Mouse (Mus musculus) T-helper 2 cell (primary cell): ENCODE data around the gene Tlcd1.

ENCODE experiments used
- in situ Hi-C: fragments of 300-600 bp; cut with MboI, MseI; formaldehyde crosslinking; loops from one replicate; pipeline ENCODE4 v1.15.1; 2025; ENCODE audit warnings: high pct_unique_total_duplicates

Tlcd1 gene

DNA sequence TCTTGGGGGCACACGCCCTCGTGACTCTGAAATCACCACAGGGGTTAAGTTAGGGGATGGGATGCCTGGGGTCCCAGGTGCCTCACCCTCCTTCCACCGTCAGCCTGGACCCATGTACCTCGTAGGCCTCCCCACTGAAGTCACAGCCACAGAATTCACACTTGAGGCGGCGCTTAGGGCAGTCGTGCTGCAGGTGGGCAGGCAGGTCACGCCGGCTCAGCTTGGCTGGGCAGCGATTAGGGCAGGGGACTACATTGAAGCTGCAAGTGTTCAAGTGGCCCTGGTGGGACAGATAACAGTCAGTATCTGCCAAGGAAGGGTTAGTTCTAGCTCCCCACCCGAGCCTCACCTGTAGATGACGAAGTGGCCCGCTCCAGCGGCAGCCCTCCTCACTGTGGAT lies 15.3 kb upstream of the Tlcd1 start:
- in situ Hi-C loops: no loop called here

DNA sequence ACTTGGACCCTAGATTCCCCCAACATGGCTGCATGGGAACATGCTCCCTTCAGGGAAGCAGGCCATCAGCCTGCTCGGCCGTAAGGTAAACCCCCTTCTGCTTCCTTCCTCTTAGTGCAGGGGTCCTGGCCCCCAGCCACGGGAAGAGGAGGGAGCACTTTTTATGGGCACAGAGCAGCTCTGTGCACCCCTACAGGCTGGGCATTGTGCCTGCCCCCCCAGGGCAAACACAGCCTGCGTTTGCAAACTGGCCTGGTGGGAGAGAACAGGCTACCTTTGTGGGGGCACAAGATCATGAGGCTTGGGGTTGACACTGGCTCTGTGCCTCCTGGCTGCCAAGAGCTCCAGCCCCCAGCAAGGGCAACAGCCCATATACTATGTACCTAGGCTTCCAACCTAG lies 14.5 kb upstream of the Tlcd1 start:
- in situ Hi-C loops: no loop called here

DNA sequence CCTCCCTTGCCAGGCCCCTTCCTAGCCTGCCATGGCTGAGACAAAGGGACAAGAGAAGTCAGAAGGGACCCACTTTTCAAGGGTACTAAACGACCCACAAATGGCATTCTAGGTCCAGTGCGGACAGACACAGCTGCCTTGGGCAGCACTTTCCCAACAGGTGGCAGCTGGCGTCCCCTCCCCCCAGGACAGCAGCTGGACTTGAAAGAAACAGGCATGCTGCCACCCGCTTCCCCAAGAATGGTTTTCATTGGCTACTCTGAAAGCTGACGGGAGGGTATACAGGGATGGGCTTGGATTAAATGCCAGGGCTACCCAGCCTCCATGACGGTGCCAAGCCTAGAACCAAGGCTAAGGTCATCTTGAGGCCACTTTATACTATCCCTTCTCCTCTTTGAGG lies 14.0 kb upstream of the Tlcd1 start:
- in situ Hi-C loops: no loop called here

DNA sequence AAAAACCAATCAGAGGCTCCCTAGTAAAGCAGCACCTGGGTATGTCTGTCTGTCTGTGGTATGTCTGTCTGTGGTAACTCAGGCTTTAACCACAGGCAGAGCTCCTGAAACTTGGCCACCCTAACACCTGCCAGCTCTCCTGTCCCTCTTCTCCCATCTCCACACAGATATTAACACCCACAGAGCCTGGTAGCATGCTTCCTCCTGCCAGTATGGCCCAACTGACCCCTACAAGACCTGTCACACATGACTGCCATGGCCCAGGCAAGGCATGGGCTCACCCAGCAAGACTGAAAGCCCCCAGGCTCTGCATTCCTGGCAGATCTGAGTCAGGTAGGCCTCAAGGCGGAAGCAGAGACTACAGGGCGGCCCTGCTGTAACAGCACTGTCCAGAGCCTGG lies 13.5 kb upstream of the Tlcd1 start:
- in situ Hi-C loops: no loop called here

DNA sequence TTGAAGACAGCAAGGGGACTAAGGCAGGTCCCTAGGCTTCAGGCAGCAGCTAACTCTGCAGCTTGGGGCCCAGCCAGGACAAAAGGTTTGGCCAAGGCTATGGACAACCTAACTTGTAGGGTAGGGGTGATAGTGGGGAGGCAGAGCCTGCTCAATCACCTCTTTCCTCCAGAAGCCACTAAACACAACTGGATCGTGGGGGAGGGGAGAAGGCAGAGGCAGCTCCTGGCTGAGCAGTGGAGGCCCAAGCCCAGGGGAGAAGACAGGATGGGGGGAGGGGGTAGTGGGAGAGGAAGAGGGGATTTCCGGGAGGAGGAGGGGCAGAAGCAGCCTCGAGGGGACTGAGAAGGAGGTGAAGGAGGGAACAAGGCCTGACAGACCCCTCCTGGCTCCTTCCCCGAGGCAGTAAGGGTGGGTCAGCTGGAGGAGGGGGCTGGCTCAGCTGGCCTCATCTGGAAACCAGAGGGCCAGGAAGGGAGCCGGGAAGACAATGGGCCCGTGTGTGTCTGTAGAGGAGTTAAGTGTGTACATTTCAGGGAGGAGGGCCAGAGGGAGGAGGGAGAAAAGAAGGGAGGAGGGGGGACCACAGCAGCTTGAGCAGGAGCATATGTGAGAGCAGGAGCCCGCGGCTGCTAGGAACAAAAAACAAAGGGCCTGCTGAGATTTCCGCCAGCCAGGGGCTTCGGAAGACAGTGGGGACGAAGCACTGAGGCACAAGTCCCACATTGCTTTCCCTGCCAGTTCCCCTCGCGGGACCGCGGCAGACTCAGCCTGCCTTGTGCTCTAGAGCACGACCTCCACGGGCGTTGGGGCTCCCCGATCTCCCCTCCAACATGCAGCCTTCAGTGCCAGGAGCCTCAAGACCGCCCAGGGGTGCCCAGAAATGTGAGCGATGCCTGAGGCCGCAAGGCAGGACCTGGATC lies 12.6 kb upstream of the Tlcd1 start:
- in situ Hi-C loops: no loop called here

DNA sequence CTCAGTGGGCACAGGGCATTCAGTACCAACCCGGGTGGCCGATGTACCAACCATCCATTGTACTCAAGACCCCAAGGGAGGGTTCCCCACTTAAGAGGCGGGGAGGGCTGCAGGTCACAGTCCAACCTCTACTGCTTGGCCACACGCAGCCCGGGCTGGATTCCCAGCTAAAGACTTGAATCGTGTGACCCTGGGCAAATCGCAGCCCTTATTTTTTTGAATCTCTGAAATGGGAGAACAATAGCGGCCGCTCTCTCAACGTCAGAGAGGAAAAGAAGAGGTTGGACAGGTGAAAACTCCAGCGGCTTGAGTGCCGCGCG lies 11.9 kb upstream of the Tlcd1 start:
- in situ Hi-C loops: no loop called here

DNA sequence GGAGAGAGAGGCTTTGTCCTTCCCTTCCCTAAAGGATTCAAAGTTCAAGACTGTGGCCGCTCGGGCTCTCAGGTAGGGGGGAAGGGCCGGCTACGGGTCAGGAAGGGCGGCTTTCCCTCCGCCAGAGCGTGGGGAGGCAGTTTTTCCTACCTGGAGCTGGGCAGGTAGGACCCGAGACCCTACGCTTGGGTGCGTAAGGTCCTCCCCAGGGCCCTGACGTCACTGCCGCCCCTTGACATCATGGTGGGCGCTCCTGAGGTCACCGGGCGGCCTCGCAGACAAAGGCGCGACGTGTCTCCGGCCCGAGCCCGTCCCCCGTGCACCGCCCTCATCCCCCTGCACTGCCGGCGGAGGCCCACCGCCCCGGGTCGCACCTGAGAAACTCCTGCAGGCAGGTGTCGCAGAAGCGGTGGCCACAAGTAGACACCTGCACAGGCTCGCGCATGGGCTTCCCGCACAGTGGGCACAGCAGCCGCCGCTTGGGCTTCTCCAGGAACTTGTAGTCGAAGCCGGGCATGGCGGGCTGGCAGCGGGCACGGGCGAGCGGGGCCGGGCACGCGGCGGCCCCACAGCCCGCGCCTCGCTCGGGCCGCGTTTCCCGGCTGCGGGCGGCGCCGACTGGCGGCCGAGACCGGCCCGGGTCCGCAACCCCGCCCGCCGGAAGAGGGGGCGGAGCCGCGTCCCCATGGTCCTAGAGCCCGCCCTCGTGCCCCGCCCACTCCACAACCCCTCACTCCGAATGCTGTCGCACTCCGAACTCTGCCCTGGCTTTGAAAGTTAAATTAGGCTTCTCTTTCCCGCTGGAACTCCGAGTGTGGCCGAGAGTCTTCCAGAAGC lies 11.4 kb upstream of the Tlcd1 start, which contains the start of gene Traf4:
Gene Traf4 (minus strand): TSS at position 666 of the 837 bp plus-strand sequence.
- in situ Hi-C loops: no loop called here

DNA sequence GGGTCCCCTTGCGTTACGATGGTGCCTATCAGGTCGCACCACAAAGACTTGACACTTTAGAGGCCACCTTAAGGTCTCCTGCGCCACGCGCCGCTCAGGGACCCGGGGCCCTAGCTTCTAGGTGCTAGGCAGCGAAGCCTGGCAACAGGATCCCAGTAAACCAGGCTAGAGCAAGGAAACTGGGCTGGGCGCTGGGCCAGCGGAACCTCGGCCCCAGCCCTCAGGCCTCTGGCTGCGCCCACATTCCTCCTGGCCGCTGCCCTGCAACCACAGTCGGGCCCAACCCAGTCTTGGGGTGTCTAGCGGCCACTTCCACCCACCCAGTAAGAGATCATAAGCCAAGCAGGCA lies 10.8 kb upstream of the Tlcd1 start:
- in situ Hi-C loops: no loop called here

DNA sequence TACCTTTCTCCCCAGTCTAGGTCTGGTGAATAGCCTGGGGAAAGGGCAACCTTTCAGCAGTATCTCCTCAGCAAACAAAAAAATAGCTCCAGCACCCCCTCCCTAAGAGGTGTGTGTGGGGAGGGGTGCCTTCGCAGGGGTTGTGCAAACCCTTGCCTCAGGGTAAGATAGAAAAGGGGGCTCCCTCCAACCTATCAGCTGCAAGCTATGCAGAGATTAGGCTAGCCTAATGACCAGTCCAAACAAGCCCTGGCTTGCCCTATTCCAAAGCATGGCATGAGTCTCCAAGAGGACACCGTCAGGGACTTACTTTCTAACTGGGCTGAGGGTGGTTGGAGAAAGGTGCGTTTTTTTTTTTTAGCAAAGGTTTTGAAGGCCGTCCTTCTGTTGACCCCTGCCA lies 10.3 kb upstream of the Tlcd1 start:
- in situ Hi-C loops: no loop called here

DNA sequence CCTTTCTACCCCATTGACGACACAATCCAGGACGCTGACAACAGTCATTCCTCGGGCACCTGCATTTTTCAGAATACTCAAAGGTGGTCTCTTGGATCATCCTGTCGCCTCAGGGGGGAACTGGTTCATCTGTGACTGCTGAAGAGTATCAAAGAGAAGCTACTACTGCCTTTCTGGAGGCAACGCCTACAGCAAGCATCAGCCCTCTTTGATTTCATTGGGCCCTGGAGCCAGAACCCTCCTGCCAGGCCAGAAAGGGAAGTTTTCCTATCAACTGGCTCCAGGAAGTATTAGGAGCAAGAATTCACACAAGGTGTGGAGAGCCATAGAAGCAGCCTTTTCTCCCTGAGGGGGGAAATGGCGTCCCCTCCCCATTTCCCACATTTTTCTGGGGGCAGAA lies 9.9 kb upstream of the Tlcd1 start:
- in situ Hi-C loops: no loop called here

DNA sequence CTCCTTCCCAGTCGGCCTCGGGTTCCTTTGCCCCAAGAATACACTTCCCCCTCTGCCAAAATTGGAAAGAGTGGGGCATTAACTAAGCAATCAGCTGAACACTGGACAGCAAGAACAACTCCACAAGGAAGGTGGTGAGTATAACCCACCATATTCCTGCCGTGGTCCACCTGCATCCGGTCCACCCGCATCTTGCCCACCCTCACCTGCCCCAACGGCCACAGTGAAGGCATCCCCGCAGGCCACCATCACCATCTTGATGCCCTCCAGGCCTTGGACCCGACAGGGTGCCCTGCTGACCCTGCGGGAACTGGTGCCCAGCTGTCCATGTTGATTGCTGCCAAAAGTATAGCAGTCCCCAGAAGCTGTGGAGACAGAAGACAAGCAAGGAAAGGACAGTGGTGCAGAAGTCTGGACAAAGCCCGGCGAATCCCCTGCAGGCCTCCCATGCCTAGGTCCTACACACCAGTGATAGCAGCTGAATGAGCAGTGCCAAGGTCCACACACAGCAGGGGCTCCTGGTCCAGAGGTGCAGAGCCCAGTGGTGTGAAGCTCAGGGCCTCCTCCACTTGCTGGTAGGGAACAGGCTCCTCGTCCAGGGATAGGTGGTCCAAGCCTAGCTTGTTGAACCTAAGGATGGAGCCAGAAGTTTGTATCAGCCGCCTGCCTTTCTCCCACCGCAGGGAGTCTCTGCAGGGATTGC lies 9.1 kb upstream of the Tlcd1 start:
- in situ Hi-C loops: no loop called here

DNA sequence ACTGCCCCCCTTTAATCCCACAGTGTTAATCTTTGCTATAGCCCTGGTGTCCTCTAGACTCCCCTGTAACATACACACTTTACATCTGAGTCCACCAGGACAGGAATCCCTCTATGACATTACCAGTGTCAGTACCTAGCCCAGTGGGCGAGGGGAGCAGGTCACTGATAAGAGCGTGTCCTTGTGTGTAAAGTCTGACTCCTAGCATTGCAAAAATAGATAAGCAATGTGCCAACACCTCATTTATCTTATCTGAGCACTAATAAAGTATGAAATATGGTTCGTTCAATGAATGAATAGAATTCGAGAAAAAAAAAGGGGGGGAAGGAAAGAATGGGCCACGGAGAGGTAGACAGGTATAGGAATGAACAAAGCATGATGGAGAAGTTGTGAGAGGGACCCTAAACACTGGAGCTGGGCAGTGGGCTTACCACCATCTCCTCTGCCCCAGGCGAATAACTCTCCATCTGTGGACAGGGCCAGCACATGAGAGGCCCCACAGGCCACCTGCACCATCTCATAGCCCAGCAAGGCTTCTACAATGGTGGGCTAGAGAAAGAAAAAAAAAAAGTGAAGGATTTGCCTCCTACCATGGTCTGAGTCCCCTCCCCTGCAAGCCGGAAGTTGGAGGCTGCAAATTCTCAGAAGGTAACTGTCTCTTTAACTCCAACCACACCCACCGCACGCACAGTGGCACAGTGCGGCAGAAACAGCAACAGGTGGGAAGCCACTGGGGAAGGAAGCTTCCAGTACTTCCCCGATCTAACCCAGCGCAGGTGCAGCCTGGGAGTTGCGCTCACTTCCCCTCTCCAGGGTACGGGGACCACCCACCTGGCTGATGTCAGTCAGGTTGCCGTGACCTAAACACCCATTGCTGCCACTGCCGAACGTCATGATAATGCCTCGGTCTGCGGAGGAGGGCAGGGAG lies 7.7 kb upstream of the Tlcd1 start:
- in situ Hi-C loops: no loop called here

DNA sequence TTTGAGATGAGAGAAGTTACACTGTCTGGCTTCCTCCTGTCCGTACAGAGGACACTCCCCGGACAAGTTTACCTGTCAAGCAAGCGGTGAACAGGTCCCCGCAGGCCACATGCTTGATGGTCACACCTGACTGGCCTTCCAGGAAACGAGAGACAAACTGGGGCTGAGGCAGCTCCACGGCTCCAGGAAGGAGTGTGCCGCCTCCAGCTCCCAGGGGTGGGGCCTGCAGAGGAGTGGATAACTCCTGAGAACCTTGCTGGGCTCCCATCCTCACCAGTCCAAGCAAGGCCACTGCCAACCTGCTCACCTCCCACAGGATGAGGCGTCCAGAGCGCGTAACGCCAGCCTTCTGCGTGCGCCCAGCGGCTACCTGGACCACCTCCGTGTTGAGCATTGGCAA lies 6.2 kb upstream of the Tlcd1 start:
- in situ Hi-C loops: no loop called here

DNA sequence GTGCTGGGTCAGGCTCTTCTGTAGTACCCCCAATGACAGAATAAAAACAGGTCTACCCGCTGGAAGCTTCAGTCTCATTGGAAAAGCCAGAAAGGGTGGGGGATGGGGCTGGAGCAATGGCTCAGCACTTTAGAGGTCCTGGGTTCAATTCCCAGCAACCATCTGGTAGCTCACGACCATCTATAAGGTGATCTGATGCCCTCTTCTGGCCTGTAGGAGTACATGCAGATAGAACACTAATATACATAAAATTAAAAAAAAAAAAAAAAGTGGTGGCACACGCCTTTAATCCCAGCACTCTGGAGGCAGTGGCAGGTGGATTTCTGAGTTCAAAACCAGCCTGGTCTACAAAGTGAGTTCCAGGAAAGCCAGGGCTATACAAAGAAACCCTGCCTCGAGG lies 5.2 kb upstream of the Tlcd1 start:
- in situ Hi-C loops: no loop called here

DNA sequence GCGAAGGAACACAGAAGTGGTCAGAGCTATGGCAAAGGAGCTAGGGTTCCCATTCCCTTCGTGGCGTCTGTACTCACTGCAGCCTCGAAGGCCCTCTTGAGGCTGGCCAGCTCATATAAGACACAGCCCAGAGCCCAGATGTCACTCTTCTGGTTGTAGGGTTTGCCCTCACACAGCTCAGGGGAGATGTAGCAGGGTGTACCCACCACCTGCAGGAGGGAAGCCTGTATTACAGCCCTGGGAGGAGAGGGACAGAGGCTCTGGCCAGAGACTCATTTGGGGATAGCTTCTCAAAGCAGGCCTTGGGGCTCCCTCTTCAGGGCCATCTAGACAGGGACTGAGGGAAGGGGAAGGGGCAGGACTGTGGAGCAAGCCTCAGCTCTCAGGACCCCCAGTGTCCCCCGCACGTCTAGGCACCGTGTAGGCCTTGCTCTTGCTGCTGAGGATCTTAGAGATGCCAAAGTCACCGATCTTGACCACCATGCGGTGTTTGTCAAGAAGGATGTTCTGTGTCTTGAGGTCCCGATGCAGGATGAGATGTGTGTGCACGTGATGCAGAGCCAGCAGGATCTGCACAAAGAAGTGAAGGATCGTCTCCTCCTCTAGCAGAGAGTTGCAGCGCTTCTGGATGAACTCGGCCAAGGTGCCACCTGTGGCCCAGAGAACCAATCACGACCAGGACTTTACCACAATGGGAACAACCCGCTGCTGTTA lies 4.3 kb upstream of the Tlcd1 start:
- in situ Hi-C loops: no loop called here

DNA sequence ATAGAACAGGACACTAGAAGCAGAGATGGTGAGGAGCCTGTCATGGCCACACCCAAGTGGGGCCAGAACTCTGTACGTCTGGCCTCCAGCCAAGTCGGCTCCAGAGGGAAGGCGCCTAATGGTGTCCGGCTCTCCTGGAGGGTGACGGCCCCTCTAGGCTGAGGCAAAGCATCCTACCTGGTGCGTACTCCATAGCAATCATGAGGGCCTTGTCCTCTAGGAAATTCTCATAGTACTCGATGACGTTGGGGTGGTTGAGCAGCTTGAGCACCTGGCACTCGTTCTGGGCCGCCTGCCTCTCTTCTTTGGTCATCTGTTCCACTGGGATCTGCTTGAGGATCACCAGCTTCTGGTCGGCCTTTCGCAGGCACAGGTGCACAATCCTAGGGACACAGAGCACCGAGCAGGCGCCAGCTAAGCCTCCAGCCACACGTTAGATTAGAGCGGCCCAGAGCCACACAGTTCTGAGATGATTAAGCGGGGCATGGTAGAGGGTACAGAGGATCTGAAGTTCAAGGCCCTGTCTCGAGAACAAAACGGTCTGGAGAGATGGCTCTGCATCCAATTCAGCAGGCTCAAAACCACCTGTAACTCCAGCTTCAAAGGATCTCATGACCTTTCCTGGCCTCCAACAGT lies 3.6 kb upstream of the Tlcd1 start:
- in situ Hi-C loops: no loop called here

DNA sequence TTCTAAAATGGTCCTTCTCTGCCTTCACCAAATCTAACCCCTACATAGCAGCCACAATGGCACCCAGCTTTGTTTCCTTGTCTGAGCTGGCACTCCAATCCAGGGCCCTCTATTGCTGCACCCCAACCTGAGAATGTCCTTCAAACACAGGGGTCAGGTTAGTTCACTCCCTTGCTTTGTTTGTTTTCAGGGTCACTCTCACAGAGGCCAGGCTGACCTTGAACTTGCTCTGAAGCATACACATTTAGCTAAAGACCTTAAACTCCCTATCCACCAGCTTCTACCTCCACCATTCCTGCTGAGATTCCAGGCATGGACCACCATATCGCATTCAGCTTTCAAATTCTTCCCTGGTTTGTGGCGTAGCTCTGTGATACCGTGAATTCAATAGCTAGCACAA lies 2.0 kb upstream of the Tlcd1 start:
- in situ Hi-C loops: no loop called here

DNA sequence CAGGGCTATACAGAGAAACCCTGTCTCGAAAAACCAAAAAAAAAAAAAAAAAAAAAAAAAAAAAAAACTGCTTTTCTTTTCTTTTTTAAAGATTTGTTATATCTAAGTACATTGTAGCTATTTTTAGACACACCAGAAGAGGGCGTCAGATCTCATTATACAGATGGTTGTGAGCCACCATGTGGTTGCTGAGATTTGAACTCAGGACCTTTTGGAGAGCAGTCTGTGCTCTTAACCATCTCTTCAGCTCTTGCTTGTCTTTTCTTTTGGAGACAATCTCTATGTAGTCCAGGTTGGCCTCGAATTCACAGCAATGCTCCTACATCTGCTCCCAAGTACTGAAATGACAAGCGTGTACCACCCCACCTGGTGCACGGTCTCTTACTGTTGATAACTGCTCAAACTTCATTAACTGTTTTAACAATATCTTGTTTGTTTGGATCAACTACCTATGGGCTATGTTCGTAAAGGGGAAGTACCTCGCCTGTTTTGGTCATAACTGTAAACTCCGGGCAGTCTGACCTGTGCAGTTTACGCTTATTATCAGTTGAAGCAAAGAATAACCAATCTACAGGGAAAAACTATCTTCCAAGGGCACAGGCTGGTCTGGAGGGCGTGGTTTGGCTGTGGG lies 625 bp upstream of the Tlcd1 start:
- in situ Hi-C loops: loop anchor here (5.0 kb wide), 1 partner anchor 66 kb away; no protein-coding TSS in a partner anchor

DNA sequence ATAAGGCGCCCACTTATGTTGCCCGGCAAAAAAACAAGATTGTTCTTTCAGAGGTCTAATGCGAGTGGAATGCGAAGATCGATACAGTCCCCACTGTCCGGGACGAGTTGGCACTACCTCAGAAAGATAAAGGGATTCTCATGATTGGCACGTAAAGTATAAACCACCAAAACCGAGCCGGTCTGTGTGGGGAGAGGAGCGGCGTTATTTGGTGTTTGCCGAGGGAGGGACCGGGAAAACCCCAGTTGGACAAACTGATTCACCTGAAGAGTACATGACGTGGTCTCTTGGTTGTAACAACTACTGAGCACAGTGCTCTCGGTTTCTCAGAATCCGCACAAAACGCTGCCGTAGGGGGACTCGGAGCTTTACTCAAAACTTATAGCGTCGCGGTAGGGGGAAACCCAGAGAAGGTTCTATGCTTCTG lies 407 bp downstream of the Tlcd1 start:
- in situ Hi-C loops: loop anchor here (5.0 kb wide), 1 partner anchor 65 kb away; no protein-coding TSS in a partner anchor
